ENCODE assay signal across 14 mouse cellular contexts in genomic region chr11:117567961-117568605, GRCm38 (mm10).
DNase-seq lines count a peak whose midpoint lies in the region; ATAC-seq and TF ChIP-seq lines count a peak whose summit lies in the region.
"Had no signal": no experiment of that assay in that cellular context is flagged by ENCODE, and none has a peak within 500 bp of the region (broad histone marks: within the 10 kb centered on the region; RNA-seq: fewer than 3 reads in every experiment).

No protein-coding gene starts in this region.

- H3K4me3 ChIP-seq in heart, embryonic 10.5 days, result no peak overlapping the region
- no peak overlapping the region for H3K4me3 ChIP-seq in lung, embryonic 16.5 days (ENCODE audit: low read length)
- no peak overlapping the region for H3K4me3 ChIP-seq in embryonic facial prominence, embryonic 15.5 days (replicated peaks)
- no peak overlapping the region for H3K4me3 ChIP-seq in small intestine, adult 2 months (ENCODE audit: low read depth, low read length)
- H3K4me3 ChIP-seq in layer of hippocampus, adult 2 months, result no peak overlapping the region
- H3K4me3 ChIP-seq: forebrain, embryonic 15.5 days had no signal

- TF ChIP-seq POLR2A in small intestine, adult 2 months (IDR thresholded peaks at IDR 0.05; ENCODE audit: low read depth, low read length), result no peak

- H3K9me3 ChIP-seq in heart, embryonic 10.5 days, result no peaks in the 10 kb centered on the region
- H3K9me3 ChIP-seq in lung, embryonic 16.5 days (ENCODE audit: control insufficient read depth, low read length), result no peaks in the 10 kb centered on the region
- no peaks in the 10 kb centered on the region for H3K9me3 ChIP-seq in embryonic facial prominence, embryonic 15.5 days (replicated peaks)
- H3K9me3 ChIP-seq: forebrain, embryonic 15.5 days had no signal

- DNase-seq in heart, embryonic 10.5 days (ENCODE audit: low spot score), result no peak
- DNase-seq in heart, adult 18-20 months, result no peak
- no peak for DNase-seq in lung, postnatal 25 days (ENCODE audit: low spot score)
- DNase-seq in layer of hippocampus, adult 2 months (ENCODE audit: low spot score in 2 of 2), result no peak
- DNase-seq: kidney, adult 11 months; kidney, postnatal 25 days had no signal

- ATAC-seq in lung, embryonic 16.5 days (ENCODE audit: low read depth), result peak; percentile 36
- ATAC-seq in embryonic facial prominence, embryonic 15.5 days (ENCODE audit: insufficient number of reproducible peaks, low FRiP score, low TSS enrichment, low read depth), result 0 out of 2 replicates have a peak, but pooled peaks have one; percentile 7
- no peak for ATAC-seq in granulocyte monocyte progenitor cell, adult 5-6 weeks (replicated peaks; ENCODE audit: poor library complexity, severe bottlenecking)
- ATAC-seq: activated CD4-positive, CD25-positive, alpha-beta regulatory T cell, adult 4 months; CD4-positive, CD25-positive, alpha-beta regulatory T cell, adult 4 months; forebrain, embryonic 15.5 days had no signal

- peak overlapping the region; percentile 56; the same call in 1 of the 2 replicates for H3K27ac ChIP-seq in heart, embryonic 10.5 days
- H3K27ac ChIP-seq in lung, embryonic 16.5 days (ENCODE audit: low read length), result peak overlapping the region; percentile 64
- peak overlapping the region; percentile 29 for H3K27ac ChIP-seq in embryonic facial prominence, embryonic 15.5 days (replicated peaks)
- peak overlapping the region; percentile 27; the same call in 1 of the 2 replicates for H3K27ac ChIP-seq in small intestine, adult 2 months (ENCODE audit: insufficient read depth, low read depth, low read length)
- H3K27ac ChIP-seq in layer of hippocampus, adult 2 months, result no peak overlapping the region; the same call in 1 of the 2 replicates
- H3K27ac ChIP-seq: forebrain, embryonic 15.5 days had no signal

- H3K36me3 ChIP-seq in heart, embryonic 10.5 days, result no peaks in the 10 kb centered on the region
- H3K36me3 ChIP-seq in lung, embryonic 16.5 days (ENCODE audit: control insufficient read depth, insufficient read depth, low read length), result no peaks in the 10 kb centered on the region
- H3K36me3 ChIP-seq in embryonic facial prominence, embryonic 15.5 days, result no peaks in the 10 kb centered on the region
- no peaks in the 10 kb centered on the region for H3K36me3 ChIP-seq in small intestine, adult 2 months (ENCODE audit: control insufficient read depth, insufficient read depth, low read length)
- H3K36me3 ChIP-seq: forebrain, embryonic 15.5 days had no signal

- H3K27me3 ChIP-seq in heart, embryonic 10.5 days (ENCODE audit: insufficient read depth, poor library complexity, severe bottlenecking), result no peaks in the 10 kb centered on the region
- H3K27me3 ChIP-seq in lung, embryonic 16.5 days (ENCODE audit: control insufficient read depth, insufficient read depth, low read depth, low read length), result no peaks in the 10 kb centered on the region
- H3K27me3 ChIP-seq in embryonic facial prominence, embryonic 15.5 days, result no peaks in the 10 kb centered on the region
- H3K27me3 ChIP-seq in small intestine, adult 2 months (ENCODE audit: control insufficient read depth, insufficient read depth, low read length), result no peaks in the 10 kb centered on the region
- H3K27me3 ChIP-seq: forebrain, embryonic 15.5 days had no signal

- WGBS in heart, embryonic 10.5 days, result 81% methylated on average over 9 of the region's 9 CpGs
- WGBS in lung, embryonic 16.5 days, result 77% methylated on average over 9 of the region's 9 CpGs
- 70% methylated on average over 9 of the region's 9 CpGs for WGBS in embryonic facial prominence, embryonic 15.5 days
- 67% methylated on average over 9 of the region's 9 CpGs for WGBS in small intestine, adult 2 months

- peaks cover 9% of the 10 kb centered on the region; the same call in 1 of the 2 replicates for H3K4me1 ChIP-seq in heart, embryonic 10.5 days
- peaks cover 3% of the 10 kb centered on the region for H3K4me1 ChIP-seq in lung, embryonic 16.5 days (replicated peaks; ENCODE audit: control insufficient read depth, insufficient read depth, low read length)
- H3K4me1 ChIP-seq in embryonic facial prominence, embryonic 15.5 days, result peaks cover 25% of the 10 kb centered on the region
- H3K4me1 ChIP-seq in small intestine, adult 2 months (ENCODE audit: control insufficient read depth, insufficient read depth, insufficient read length, low read length), result peaks cover 7% of the 10 kb centered on the region

- no peak overlapping the region for H3K4me2 ChIP-seq in lung, embryonic 16.5 days (ENCODE audit: low read depth, low read length)
- no peak overlapping the region for H3K4me2 ChIP-seq in embryonic facial prominence, embryonic 15.5 days (replicated peaks)
- H3K4me2 ChIP-seq: forebrain, embryonic 15.5 days; liver, embryonic 11.5 days had no signal

- no peak for TF ChIP-seq CTCF in small intestine, adult 2 months (IDR thresholded peaks at IDR 0.05; ENCODE audit: extremely low read depth, insufficient read length, insufficient replicate concordance, low read depth, low read length)
- TF ChIP-seq CTCF in layer of hippocampus, adult 2 months (conservative IDR thresholded peaks at IDR 0.05), result no peak

- H3K9ac ChIP-seq in lung, embryonic 16.5 days (ENCODE audit: low read length), result no peak overlapping the region
- H3K9ac ChIP-seq in embryonic facial prominence, embryonic 15.5 days, result no peak overlapping the region
- H3K9ac ChIP-seq: forebrain, embryonic 15.5 days had no signal
